Mouse (Mus musculus): ENCODE results near the gene Tstd2.
A peak's percentile ranks its signal among the peaks of the same experiment; 100 is the strongest.

DNA sequence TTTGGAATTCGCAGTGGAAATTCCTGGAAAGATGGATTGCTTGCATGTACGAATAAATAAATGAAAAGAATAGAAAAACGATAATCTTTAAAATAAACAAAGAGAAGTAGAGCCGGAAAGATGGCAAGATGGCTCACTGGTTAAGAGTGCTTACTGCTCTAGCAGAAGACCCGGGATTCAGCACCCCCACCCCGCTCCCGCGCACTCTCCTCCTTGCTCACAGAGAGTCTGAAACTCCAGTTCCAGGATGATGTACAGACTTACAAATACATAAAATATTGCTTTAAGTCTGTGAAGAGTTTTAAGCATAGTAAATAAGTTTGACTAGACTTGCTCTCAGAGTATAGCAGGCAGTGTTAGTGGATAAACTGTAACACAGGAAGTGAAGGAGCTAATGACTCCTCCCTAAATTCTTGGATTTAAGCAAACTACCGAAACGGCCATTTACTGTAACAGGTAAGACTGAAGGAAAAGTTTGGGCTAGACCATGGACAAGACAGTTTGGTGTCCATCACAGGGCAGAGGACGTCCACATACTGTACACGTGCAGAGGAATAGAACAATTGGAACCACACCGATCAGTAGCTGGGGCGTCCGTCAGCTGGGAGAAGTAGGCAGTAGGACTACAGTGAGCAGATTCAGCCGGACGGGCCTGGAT lies 736 bp downstream of the Tstd2 start:
- TF ChIP-seq POLR2AphosphoS5 (IDR thresholded peaks at IDR 0.05; ENCODE audit: borderline replicate concordance, low read depth, low read length) (no peak), CTCF (IDR thresholded peaks at IDR 0.05 in 2 of 3, conservative IDR thresholded peaks at IDR 0.05 in 1 of 3; ENCODE audit: control insufficient read depth in 1 of 3, insufficient read depth in 1 of 3, low read depth in 2 of 3, low read length in 3 of 3, poor library complexity in 1 of 3, severe bottlenecking in 1 of 3) (no peak), POLR2AphosphoS2 (IDR thresholded peaks at IDR 0.05; ENCODE audit: low read length) (no peak), MEF2A (IDR thresholded peaks at IDR 0.05; ENCODE audit: extremely low read depth, insufficient replicate concordance, low read depth, low read length, poor library complexity, severe bottlenecking) (no peak), EP300 (IDR thresholded peaks at IDR 0.05; ENCODE audit: low read depth in 1 of 2, low read length in 2 of 2) (no peak), USF1 (IDR thresholded peaks at IDR 0.05; ENCODE audit: low read depth, low read length) (no peak), ZC3H11A (IDR thresholded peaks at IDR 0.05; ENCODE audit: low read depth, low read length) (no peak), GABPA (IDR thresholded peaks at IDR 0.05; ENCODE audit: low read depth, low read length) (no peak), MAX (IDR thresholded peaks at IDR 0.05; ENCODE audit: low read length) (peak; percentile 37), TCF12 (IDR thresholded peaks at IDR 0.05; ENCODE audit: low read depth, low read length) (no peak), POLR2A (IDR thresholded peaks at IDR 0.05; ENCODE audit: control insufficient read depth in 1 of 2, insufficient read depth in 1 of 2, low read depth in 1 of 2, low read length in 2 of 2, poor library complexity in 1 of 2) (no peak), TAL1 (IDR thresholded peaks at IDR 0.05; ENCODE audit: low read length) (no peak), MAFK (IDR thresholded peaks at IDR 0.05; ENCODE audit: borderline replicate concordance, low read depth, low read length) (no peak)

Data from MEL (cell line).